Mouse (Mus musculus) liver, adult 2 months (tissue): ENCODE data around the gene Acat2.

Experiments used
- CTCF ChIP-seq: fragments of 200-500 bp; IDR thresholded peaks from 2 replicates; pipeline ENCODE4 v1.5.1; 2011; ENCODE audit warnings: low read depth, low read length, control low read depth
- POLR2A ChIP-seq: fragments of 200-500 bp; IDR thresholded peaks from 2 replicates; pipeline ENCODE4 v1.6.1; 2011; ENCODE audit warnings: low read length, control low read depth; ENCODE audit not compliant: insufficient read depth; ENCODE audit errors: extremely low read depth

DNA sequence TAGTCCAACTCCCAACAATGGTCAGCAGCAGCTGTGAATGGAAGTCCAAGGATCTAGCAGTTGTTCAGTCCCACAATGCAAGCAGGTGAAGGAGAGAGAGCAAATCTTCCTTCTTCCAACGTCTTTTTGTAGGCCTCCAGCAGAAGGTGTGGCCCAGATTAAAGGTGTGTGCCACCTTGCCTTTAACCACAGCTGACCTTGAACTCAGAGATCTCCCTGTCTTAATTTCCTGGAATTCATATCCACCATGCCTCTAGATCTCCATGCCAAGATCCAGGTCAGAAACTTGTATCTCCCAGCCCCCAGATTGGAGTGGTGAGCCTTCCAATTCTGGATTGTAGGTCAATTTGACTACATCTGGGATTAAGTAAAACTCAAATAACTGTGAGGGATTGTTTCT is 33.5 kb upstream of the Acat2 start, which contains the start of gene Wtap:
- TF ChIP-seq CTCF (no peak), POLR2A (no peak)
